Mouse (Mus musculus): Measurements from ENCODE around the gene Nup214. TPM values are rescaled to one million over a fixed set of nuclear protein-coding genes. Genes with fewer than 3 reads are reported as not detected.

The Nup214 gene
- total RNA-seq (2017): 35.2 and 76.3 TPM in 2 replicates

GRCm38 (mm10) chr2:31974141-31974808 lies at the start of gene Nup214:
Gene Nup214, plus strand, starts transcription at chr2:31974436.
- peak; percentile 97 to 99 for ATAC-seq (replicated peaks in 1 of 2; ENCODE audit: insufficient read depth in 1 of 2, low FRiP score in 2 of 2, low TSS enrichment in 1 of 2, low read depth in 1 of 2, poor library complexity in 2 of 2, severe bottlenecking in 2 of 2)

GRCm38 (mm10) chr2:31924811-31925210 lies 49.4 kb upstream of the Nup214 start:
- ATAC-seq (replicated peaks in 1 of 2; ENCODE audit: insufficient read depth in 1 of 2, low FRiP score in 2 of 2, low TSS enrichment in 1 of 2, low read depth in 1 of 2, poor library complexity in 2 of 2, severe bottlenecking in 2 of 2): no peak

- ATAC-seq (replicated peaks in 1 of 2; ENCODE audit: insufficient read depth in 1 of 2, low FRiP score in 2 of 2, low TSS enrichment in 1 of 2, low read depth in 1 of 2, poor library complexity in 2 of 2, severe bottlenecking in 2 of 2): no peak
Observed at GRCm38 (mm10) chr2:31925936-31926335, 48.3 kb upstream of the Nup214 start.

- peak; percentile 59 to 64 for ATAC-seq (replicated peaks in 1 of 2; ENCODE audit: insufficient read depth in 1 of 2, low FRiP score in 2 of 2, low TSS enrichment in 1 of 2, low read depth in 1 of 2, poor library complexity in 2 of 2, severe bottlenecking in 2 of 2)
Observed at GRCm38 (mm10) chr2:31929664-31930063, 44.6 kb upstream of the Nup214 start.

GRCm38 (mm10) chr2:31934551-31934950 lies 39.7 kb upstream of the Nup214 start:
- no peak for ATAC-seq (replicated peaks in 1 of 2; ENCODE audit: insufficient read depth in 1 of 2, low FRiP score in 2 of 2, low TSS enrichment in 1 of 2, low read depth in 1 of 2, poor library complexity in 2 of 2, severe bottlenecking in 2 of 2)

GRCm38 (mm10) chr2:31935054-31935453 lies 39.2 kb upstream of the Nup214 start:
- no peak for ATAC-seq (replicated peaks in 1 of 2; ENCODE audit: insufficient read depth in 1 of 2, low FRiP score in 2 of 2, low TSS enrichment in 1 of 2, low read depth in 1 of 2, poor library complexity in 2 of 2, severe bottlenecking in 2 of 2)

GRCm38 (mm10) chr2:31938298-31938697 lies 35.9 kb upstream of the Nup214 start:
- no peak for ATAC-seq (replicated peaks in 1 of 2; ENCODE audit: insufficient read depth in 1 of 2, low FRiP score in 2 of 2, low TSS enrichment in 1 of 2, low read depth in 1 of 2, poor library complexity in 2 of 2, severe bottlenecking in 2 of 2)

GRCm38 (mm10) chr2:31943011-31943410 lies 31.2 kb upstream of the Nup214 start:
- no peak for ATAC-seq (replicated peaks in 1 of 2; ENCODE audit: insufficient read depth in 1 of 2, low FRiP score in 2 of 2, low TSS enrichment in 1 of 2, low read depth in 1 of 2, poor library complexity in 2 of 2, severe bottlenecking in 2 of 2)

GRCm38 (mm10) chr2:31945580-31945979 lies 28.7 kb upstream of the Nup214 start:
- no peak for ATAC-seq (replicated peaks in 1 of 2; ENCODE audit: insufficient read depth in 1 of 2, low FRiP score in 2 of 2, low TSS enrichment in 1 of 2, low read depth in 1 of 2, poor library complexity in 2 of 2, severe bottlenecking in 2 of 2)

GRCm38 (mm10) chr2:31948392-31948791 lies 25.8 kb upstream of the Nup214 start:
- no peak for ATAC-seq (replicated peaks in 1 of 2; ENCODE audit: insufficient read depth in 1 of 2, low FRiP score in 2 of 2, low TSS enrichment in 1 of 2, low read depth in 1 of 2, poor library complexity in 2 of 2, severe bottlenecking in 2 of 2)

GRCm38 (mm10) chr2:31948801-31949200 lies 25.4 kb upstream of the Nup214 start:
- ATAC-seq (replicated peaks in 1 of 2; ENCODE audit: insufficient read depth in 1 of 2, low FRiP score in 2 of 2, low TSS enrichment in 1 of 2, low read depth in 1 of 2, poor library complexity in 2 of 2, severe bottlenecking in 2 of 2): no peak

GRCm38 (mm10) chr2:31950058-31950871 lies 24.0 kb upstream of the Nup214 start, which contains the start of gene Aif1l:
Gene Aif1l, plus strand, starts transcription at chr2:31950139.
- peak; percentile 61 to 63; a peak in 3 of 4 replicates for ATAC-seq (replicated peaks in 1 of 2; ENCODE audit: insufficient read depth in 1 of 2, low FRiP score in 2 of 2, low TSS enrichment in 1 of 2, low read depth in 1 of 2, poor library complexity in 2 of 2, severe bottlenecking in 2 of 2)

GRCm38 (mm10) chr2:31950966-31951365 lies 23.3 kb upstream of the Nup214 start:
- ATAC-seq (replicated peaks in 1 of 2; ENCODE audit: insufficient read depth in 1 of 2, low FRiP score in 2 of 2, low TSS enrichment in 1 of 2, low read depth in 1 of 2, poor library complexity in 2 of 2, severe bottlenecking in 2 of 2): no peak

GRCm38 (mm10) chr2:31952236-31952635 lies 22.0 kb upstream of the Nup214 start:
- no peak for ATAC-seq (replicated peaks in 1 of 2; ENCODE audit: insufficient read depth in 1 of 2, low FRiP score in 2 of 2, low TSS enrichment in 1 of 2, low read depth in 1 of 2, poor library complexity in 2 of 2, severe bottlenecking in 2 of 2)

GRCm38 (mm10) chr2:31952725-31953124 lies 21.5 kb upstream of the Nup214 start:
- no peak for ATAC-seq (replicated peaks in 1 of 2; ENCODE audit: insufficient read depth in 1 of 2, low FRiP score in 2 of 2, low TSS enrichment in 1 of 2, low read depth in 1 of 2, poor library complexity in 2 of 2, severe bottlenecking in 2 of 2)

GRCm38 (mm10) chr2:31953687-31954086 lies 20.5 kb upstream of the Nup214 start:
- no peak for ATAC-seq (replicated peaks in 1 of 2; ENCODE audit: insufficient read depth in 1 of 2, low FRiP score in 2 of 2, low TSS enrichment in 1 of 2, low read depth in 1 of 2, poor library complexity in 2 of 2, severe bottlenecking in 2 of 2)

- ATAC-seq (replicated peaks in 1 of 2; ENCODE audit: insufficient read depth in 1 of 2, low FRiP score in 2 of 2, low TSS enrichment in 1 of 2, low read depth in 1 of 2, poor library complexity in 2 of 2, severe bottlenecking in 2 of 2): no peak
Observed at GRCm38 (mm10) chr2:31954779-31955181, 19.5 kb upstream of the Nup214 start.

GRCm38 (mm10) chr2:31955686-31956085 lies 18.6 kb upstream of the Nup214 start:
- no peak for ATAC-seq (replicated peaks in 1 of 2; ENCODE audit: insufficient read depth in 1 of 2, low FRiP score in 2 of 2, low TSS enrichment in 1 of 2, low read depth in 1 of 2, poor library complexity in 2 of 2, severe bottlenecking in 2 of 2)

Measured in hematopoietic stem cell, adult 5-6 weeks (primary cell).